Mouse (Mus musculus) forelimb bud, embryonic 11.5 days (tissue): ENCODE measurements around the gene Esr1.
A peak's percentile ranks its signal among the peaks of the same experiment; 100 is the strongest.

Source experiments
- DNase-seq: peaks from one replicate; pipeline ENCODE4 v3.0.0-alpha.2; 2012; ENCODE audit warnings: low read depth, low spot score

Esr1 gene

GRCm38 (mm10) chr10:4683711-4684265, 72.4 kb downstream of the Esr1 start:
- DNase-seq: no peak

GRCm38 (mm10) chr10:4694336-4694865, 83.0 kb downstream of the Esr1 start:
- peak; percentile 46 for DNase-seq

GRCm38 (mm10) chr10:4709915-4710314, 98.5 kb downstream of the Esr1 start:
- DNase-seq: no peak

- no peak for DNase-seq
These were observed 100.0 kb downstream of the Esr1 start for GRCm38 (mm10) chr10:4711434-4711833.

- no peak for DNase-seq
These were observed 100.9 kb downstream of the Esr1 start for GRCm38 (mm10) chr10:4712061-4712908.

GRCm38 (mm10) chr10:4713398-4713797, 102.0 kb downstream of the Esr1 start:
- peak; percentile 78 for DNase-seq

GRCm38 (mm10) chr10:4724851-4725250, 113.5 kb downstream of the Esr1 start:
- peak; percentile 48 for DNase-seq

GRCm38 (mm10) chr10:4726141-4726540, 114.7 kb downstream of the Esr1 start:
- no peak for DNase-seq

- no peak for DNase-seq
These were observed 120.9 kb downstream of the Esr1 start for GRCm38 (mm10) chr10:4732328-4732727.

- DNase-seq: no peak
These were observed 122.6 kb downstream of the Esr1 start for GRCm38 (mm10) chr10:4733987-4734386.

- no peak for DNase-seq
These were observed 123.5 kb downstream of the Esr1 start for GRCm38 (mm10) chr10:4734942-4735341.

- no peak for DNase-seq
These were observed 126.9 kb downstream of the Esr1 start for GRCm38 (mm10) chr10:4738311-4738710.

- peak; percentile 24 for DNase-seq
These were observed 139.7 kb downstream of the Esr1 start for GRCm38 (mm10) chr10:4751091-4751490.

GRCm38 (mm10) chr10:4752977-4753376, 141.6 kb downstream of the Esr1 start:
- no peak for DNase-seq

GRCm38 (mm10) chr10:4775541-4775940, 164.1 kb downstream of the Esr1 start:
- no peak for DNase-seq

- DNase-seq: no peak
These were observed 164.8 kb downstream of the Esr1 start for GRCm38 (mm10) chr10:4776007-4776713.

GRCm38 (mm10) chr10:4776714-4777090, 165.3 kb downstream of the Esr1 start:
- no peak for DNase-seq

- DNase-seq: no peak
These were observed 166.6 kb downstream of the Esr1 start for GRCm38 (mm10) chr10:4777996-4778395.

- DNase-seq: no peak
These were observed 169.5 kb downstream of the Esr1 start for GRCm38 (mm10) chr10:4780926-4781325.

GRCm38 (mm10) chr10:4787003-4787628, 175.7 kb downstream of the Esr1 start:
- DNase-seq: no peak

- DNase-seq: no peak
These were observed 186.9 kb downstream of the Esr1 start for GRCm38 (mm10) chr10:4798268-4798808.

GRCm38 (mm10) chr10:4824366-4824765, 213.0 kb downstream of the Esr1 start:
- no peak for DNase-seq
